Mouse (Mus musculus) neural tube, embryonic 12.5 days (tissue): Measurements from ENCODE around the gene Adcy5. TPM values are rescaled to one million over a fixed set of nuclear protein-coding genes. Genes with fewer than 3 reads are reported as not detected.

ENCODE experiments used
- ATAC-seq: fragments of 200-750 bp; cut with Nextera tagmentation; 2 replicates; pipeline ENCODE4 v1.8.0; 2017; ENCODE audit warnings: low read depth, mild to moderate bottlenecking, moderate TSS enrichment, moderate library complexity; ENCODE audit not compliant: low FRiP score
- H3K27ac ChIP-seq: fragments of 300-500 bp; sonication (generic); 2 replicates; pipeline ENCODE4 v1.5.1; 2016
- H3K27me3 ChIP-seq: fragments of 300-500 bp; sonication (generic); replicated peaks from 2 replicates; pipeline ENCODE4 v1.6.1; 2016; ENCODE audit warnings: mild to moderate bottlenecking
- H3K36me3 ChIP-seq: fragments of 300-500 bp; sonication (generic); 2 replicates; pipeline ENCODE4 v1.6.1; 2016; ENCODE audit warnings: mild to moderate bottlenecking
- H3K4me1 ChIP-seq: fragments of 300-500 bp; sonication (generic); 2 replicates; pipeline ENCODE4 v1.6.1; 2016
- H3K4me2 ChIP-seq: fragments of 300-500 bp; sonication (generic); replicated peaks from 2 replicates; pipeline ENCODE4 v1.6.1; 2016; ENCODE audit warnings: mild to moderate bottlenecking
- H3K4me3 ChIP-seq: fragments of 300-500 bp; sonication (generic); 2 replicates; pipeline ENCODE4 v1.5.1; 2016
- H3K9ac ChIP-seq: fragments of 300-500 bp; sonication (generic); 2 replicates; pipeline ENCODE4 v1.6.1; 2016; ENCODE audit warnings: mild to moderate bottlenecking
- H3K9me3 ChIP-seq: fragments of 300-500 bp; sonication (generic); 2 replicates; pipeline ENCODE4 v1.6.1; 2016; ENCODE audit warnings: mild to moderate bottlenecking
- WGBS: fragments of 180-500 bp; shearing (Covaris S2); methylation state at CpG from one replicate; pipeline ENCODE4 v1.1.7; 2016; 5-methylcytosine and 5-hydroxymethylcytosine counted together
- polyA plus RNA-seq: library from polyadenylated mRNA; unstranded; fragments of >200 nt; fragmentation: Nextera tagmentation; extraction: Ambion mirVana; gene quantifications from 2 replicates; pipeline ENCODE4 v1.2.1, GENCODE M21; 2016

Gene Adcy5
- polyA plus RNA-seq, 1 experiment from 2014 or later: 3.8 TPM

DNA sequence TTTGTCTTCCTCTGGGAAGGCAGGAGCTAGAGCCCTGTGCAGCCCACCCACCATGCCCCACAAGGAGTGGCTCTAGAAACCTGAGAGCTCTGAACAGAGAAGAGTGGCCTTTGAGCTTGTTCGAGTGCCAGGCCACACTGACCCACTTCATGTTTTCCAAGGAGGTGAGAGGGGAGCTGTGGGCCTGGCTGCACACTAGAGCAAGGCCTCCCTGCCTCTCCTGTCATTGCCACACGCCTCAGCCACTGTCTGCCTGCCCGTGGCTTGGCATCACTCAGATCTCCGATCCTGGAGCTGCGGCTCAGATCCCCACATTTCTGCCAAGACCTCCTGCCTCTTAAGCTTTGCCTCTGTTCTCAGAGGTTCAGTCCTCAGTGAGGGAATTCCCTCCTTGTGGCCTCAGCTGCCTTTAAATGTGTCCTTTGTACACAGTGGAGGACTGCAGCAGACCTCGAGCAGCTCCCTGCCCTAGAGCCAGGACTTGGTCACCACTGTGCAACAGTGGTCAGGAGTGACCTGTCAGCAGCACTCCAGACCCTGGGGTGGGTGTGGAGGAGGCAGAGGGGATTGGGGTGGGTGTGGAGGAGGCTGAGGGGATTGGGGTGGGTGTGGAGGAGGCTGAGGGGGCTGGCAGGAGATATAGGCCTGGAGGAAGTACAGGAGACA lies 62.3 kb downstream of the Adcy5 start:
- WGBS: 85% methylated on average over 6 of the region's 6 CpGs
- Histone ChIP-seq H3K9me3 (no peaks in the 10 kb centered on the region), H3K36me3 (no peaks in the 10 kb centered on the region), H3K4me3 (no peak overlapping the region), H3K4me1 (no peaks in the 10 kb centered on the region; the same call in 1 of the 2 replicates), H3K9ac (no peak overlapping the region), H3K4me2 (no peak overlapping the region), H3K27ac (no peak overlapping the region), H3K27me3 (no peaks in the 10 kb centered on the region)
- ATAC-seq: no peak

DNA sequence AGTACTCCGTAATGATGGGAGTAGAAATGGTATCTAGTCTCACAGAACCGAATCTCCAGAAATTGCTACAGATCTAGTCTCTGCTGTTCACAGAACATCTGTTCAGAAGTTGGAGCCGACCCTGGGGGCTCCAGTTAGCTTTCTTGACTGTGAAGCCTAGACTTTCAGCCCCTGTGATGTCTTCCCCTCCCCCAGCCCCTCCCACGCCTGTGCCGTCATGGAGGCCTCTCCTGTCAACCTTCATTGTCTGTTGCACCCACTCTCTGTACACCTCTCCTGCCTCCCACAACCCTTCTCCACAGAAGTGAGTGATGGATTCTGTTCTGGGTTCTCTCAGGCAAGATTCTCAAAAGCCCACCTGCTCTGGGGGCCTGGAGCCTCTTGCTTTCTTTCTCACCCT lies 65.7 kb downstream of the Adcy5 start:
- Histone ChIP-seq H3K9me3 (no peaks in the 10 kb centered on the region), H3K27ac (no peak overlapping the region), H3K4me1 (peaks cover 5% of the 10 kb centered on the region; the same call in 1 of the 2 replicates), H3K27me3 (no peaks in the 10 kb centered on the region), H3K9ac (no peak overlapping the region), H3K36me3 (no peaks in the 10 kb centered on the region), H3K4me3 (no peak overlapping the region), H3K4me2 (no peak overlapping the region)
- 78% methylated on average over 5 of the region's 5 CpGs for WGBS
- ATAC-seq: no peak

GRCm38 (mm10) chr16:35221581-35221980 lies 66.9 kb downstream of the Adcy5 start:
- Histone ChIP-seq H3K9ac (no peak overlapping the region), H3K27ac (no peak overlapping the region), H3K4me2 (no peak overlapping the region), H3K4me3 (no peak overlapping the region), H3K27me3 (no peaks in the 10 kb centered on the region), H3K36me3 (no peaks in the 10 kb centered on the region), H3K4me1 (peaks cover 5% of the 10 kb centered on the region; the same call in 1 of the 2 replicates), H3K9me3 (no peaks in the 10 kb centered on the region)
- WGBS: 43% methylated on average over 4 of the region's 4 CpGs
- ATAC-seq: no peak

DNA sequence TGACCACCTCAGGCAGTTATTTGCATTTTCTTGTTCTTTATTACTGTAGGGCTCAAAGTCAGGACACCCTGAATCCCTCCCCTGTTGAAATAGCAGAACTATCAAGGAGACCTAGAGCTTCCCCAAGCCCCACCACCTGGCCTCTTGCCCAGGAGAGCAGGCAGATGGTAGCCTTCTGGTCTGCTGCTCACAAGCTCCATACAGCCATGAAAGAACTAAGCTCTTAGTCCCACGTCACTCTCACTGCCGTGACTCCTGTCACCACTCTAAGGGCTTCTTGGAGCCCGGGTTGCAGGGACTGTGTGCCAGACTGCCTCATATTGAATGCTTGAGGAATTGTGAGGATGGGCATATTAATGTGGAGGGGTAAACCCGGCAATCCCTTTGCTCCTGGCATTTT lies 69.3 kb downstream of the Adcy5 start:
- Histone ChIP-seq H3K4me2 (no peak overlapping the region), H3K4me1 (0 out of 2 replicates have a peak, but pooled peaks cover 5% of the 10 kb centered on the region), H3K4me3 (no peak overlapping the region), H3K27me3 (no peaks in the 10 kb centered on the region), H3K36me3 (no peaks in the 10 kb centered on the region), H3K9me3 (no peaks in the 10 kb centered on the region), H3K9ac (no peak overlapping the region), H3K27ac (no peak overlapping the region)
- no peak for ATAC-seq
- 92% methylated on average over 4 of the region's 4 CpGs for WGBS

GRCm38 (mm10) chr16:35224716-35225115 lies 70.0 kb downstream of the Adcy5 start:
- Histone ChIP-seq H3K27me3 (no peaks in the 10 kb centered on the region), H3K36me3 (no peaks in the 10 kb centered on the region), H3K9me3 (no peaks in the 10 kb centered on the region), H3K27ac (no peak overlapping the region), H3K4me3 (no peak overlapping the region), H3K4me2 (no peak overlapping the region), H3K4me1 (peaks cover 8% of the 10 kb centered on the region; the same call in 1 of the 2 replicates), H3K9ac (no peak overlapping the region)
- no peak for ATAC-seq
- 79% methylated on average over 14 of the region's 14 CpGs for WGBS

- Histone ChIP-seq H3K9me3 (no peaks in the 10 kb centered on the region), H3K4me2 (no peak overlapping the region), H3K27ac (no peak overlapping the region), H3K36me3 (no peaks in the 10 kb centered on the region), H3K27me3 (no peaks in the 10 kb centered on the region), H3K9ac (no peak overlapping the region), H3K4me3 (no peak overlapping the region), H3K4me1 (peaks cover 14% of the 10 kb centered on the region)
- WGBS: 66% methylated on average over 11 of the region's 11 CpGs
- ATAC-seq: no peak
These were observed 74.9 kb downstream of the Adcy5 start for GRCm38 (mm10) chr16:35229582-35229981.

GRCm38 (mm10) chr16:35232153-35232750 lies 77.6 kb downstream of the Adcy5 start:
- H3K36me3 ChIP-seq: no peaks in the 10 kb centered on the region
- H3K27ac ChIP-seq: no peak overlapping the region
- H3K27me3 ChIP-seq: no peaks in the 10 kb centered on the region
- no peaks in the 10 kb centered on the region for H3K9me3 ChIP-seq
- H3K4me3 ChIP-seq: no peak overlapping the region
- ATAC-seq: no peak
- peaks cover 14% of the 10 kb centered on the region for H3K4me1 ChIP-seq
- H3K4me2 ChIP-seq: no peak overlapping the region
- WGBS: 38% methylated on average over 14 of the region's 14 CpGs
- H3K9ac ChIP-seq: no peak overlapping the region

DNA sequence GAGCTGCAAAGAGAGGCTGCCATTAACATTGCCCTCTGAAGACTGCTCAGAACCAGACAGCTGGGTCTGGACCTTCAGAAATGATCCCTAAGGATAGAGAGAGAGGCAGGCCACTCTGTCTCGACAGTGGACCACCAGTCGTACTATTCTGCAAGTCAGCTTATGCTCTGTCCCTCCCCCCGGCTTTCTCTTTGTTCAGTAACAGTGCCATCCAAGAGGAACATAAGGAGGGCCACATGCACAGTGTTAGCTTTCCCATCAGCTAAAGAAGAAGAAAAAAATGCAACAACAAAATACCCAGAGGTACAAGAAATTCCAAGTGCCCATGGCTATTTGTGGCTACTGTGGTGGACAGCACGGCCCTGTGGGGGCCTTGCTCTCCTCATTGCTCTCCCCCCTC lies 78.7 kb downstream of the Adcy5 start:
- Histone ChIP-seq H3K27ac (no peak overlapping the region), H3K9ac (no peak overlapping the region), H3K9me3 (no peaks in the 10 kb centered on the region), H3K27me3 (no peaks in the 10 kb centered on the region), H3K4me3 (no peak overlapping the region), H3K4me2 (no peak overlapping the region), H3K4me1 (peaks cover 14% of the 10 kb centered on the region), H3K36me3 (no peaks in the 10 kb centered on the region)
- WGBS: 82% methylated on average over 4 of the region's 4 CpGs
- no peak for ATAC-seq

DNA sequence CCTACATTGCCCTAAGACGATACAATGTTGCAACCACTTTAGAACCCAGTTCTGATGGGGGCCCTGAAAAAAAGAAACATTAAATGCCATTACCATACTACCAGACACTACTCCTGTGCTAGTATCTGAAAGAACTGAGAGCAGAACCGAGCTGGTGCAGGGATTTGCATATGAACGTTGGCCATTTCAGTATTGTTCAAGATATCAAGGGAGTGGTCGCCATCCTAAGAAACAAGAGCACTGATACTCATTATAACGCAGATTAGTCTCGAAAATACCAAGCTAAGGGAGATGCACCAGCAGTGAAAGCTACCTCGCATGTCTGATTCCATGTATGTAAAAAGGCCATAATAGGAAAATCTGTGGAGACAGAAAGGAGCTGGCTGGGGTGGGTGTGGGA lies 82.4 kb downstream of the Adcy5 start:
- H3K4me3 ChIP-seq: no peak overlapping the region
- no peak overlapping the region for H3K4me2 ChIP-seq
- no peaks in the 10 kb centered on the region for H3K27me3 ChIP-seq
- no peak for ATAC-seq
- no peaks in the 10 kb centered on the region for H3K9me3 ChIP-seq
- no peak overlapping the region for H3K27ac ChIP-seq
- H3K4me1 ChIP-seq: peaks cover 14% of the 10 kb centered on the region
- H3K36me3 ChIP-seq: no peaks in the 10 kb centered on the region
- 86% methylated on average over 7 of the region's 7 CpGs for WGBS
- no peak overlapping the region for H3K9ac ChIP-seq

DNA sequence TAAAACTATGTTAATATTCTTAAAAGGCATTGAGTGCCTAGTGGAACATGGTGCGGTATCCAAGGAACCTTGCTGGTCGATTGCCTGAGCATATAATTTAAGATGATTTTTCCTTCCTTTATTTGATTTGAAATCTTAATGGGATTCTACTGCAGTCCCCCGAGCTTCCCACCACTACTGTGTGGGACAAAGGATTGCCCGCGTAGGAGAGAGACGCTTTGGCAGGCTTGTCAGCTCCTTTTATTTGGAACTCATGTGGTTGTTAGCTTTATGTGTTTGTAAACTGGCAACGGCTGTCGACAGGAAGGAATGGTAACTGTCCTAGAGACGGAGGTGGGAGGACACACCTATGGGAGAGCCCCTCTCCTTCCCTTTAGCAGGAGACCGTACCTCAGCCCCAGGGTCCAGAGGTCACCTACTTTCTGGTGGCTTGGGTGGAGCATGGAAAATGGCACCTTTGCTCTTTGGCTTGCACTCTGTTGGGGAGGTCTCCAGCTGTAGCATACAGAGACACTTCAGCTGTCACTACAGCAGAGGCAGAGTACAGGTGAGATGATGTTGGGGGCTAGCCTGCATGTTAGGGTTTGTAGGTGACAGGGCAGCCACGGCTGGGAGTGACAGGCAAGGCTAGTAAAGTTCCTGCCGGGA lies 84.8 kb downstream of the Adcy5 start:
- Histone ChIP-seq H3K4me2 (no peak overlapping the region), H3K4me1 (peaks cover 5% of the 10 kb centered on the region; the same call in 1 of the 2 replicates), H3K9me3 (no peaks in the 10 kb centered on the region), H3K27ac (no peak overlapping the region), H3K4me3 (no peak overlapping the region), H3K27me3 (no peaks in the 10 kb centered on the region), H3K36me3 (no peaks in the 10 kb centered on the region), H3K9ac (no peak overlapping the region)
- no peak for ATAC-seq
- 62% methylated on average over 12 of the region's 12 CpGs for WGBS

GRCm38 (mm10) chr16:35239966-35240730 lies 85.5 kb downstream of the Adcy5 start:
- Histone ChIP-seq H3K9me3 (no peaks in the 10 kb centered on the region), H3K4me1 (peaks cover 5% of the 10 kb centered on the region; the same call in 1 of the 2 replicates), H3K27me3 (no peaks in the 10 kb centered on the region), H3K4me2 (no peak overlapping the region), H3K4me3 (no peak overlapping the region), H3K36me3 (no peaks in the 10 kb centered on the region), H3K9ac (no peak overlapping the region), H3K27ac (no peak overlapping the region)
- ATAC-seq: no peak
- 91% methylated on average over 4 of the region's 4 CpGs for WGBS

- 40% methylated on average over 3 of the region's 3 CpGs for WGBS
- no peak overlapping the region for H3K9ac ChIP-seq
- no peaks in the 10 kb centered on the region for H3K9me3 ChIP-seq
- H3K36me3 ChIP-seq: no peaks in the 10 kb centered on the region
- H3K27ac ChIP-seq: no peak overlapping the region
- no peak for ATAC-seq
- H3K27me3 ChIP-seq: no peaks in the 10 kb centered on the region
- no peak overlapping the region for H3K4me2 ChIP-seq
- H3K4me1 ChIP-seq: 0 out of 2 replicates have a peak, but pooled peaks cover 4% of the 10 kb centered on the region
- no peak overlapping the region for H3K4me3 ChIP-seq
These were observed 92.7 kb downstream of the Adcy5 start for GRCm38 (mm10) chr16:35247364-35247763.
